Mouse (Mus musculus): ENCODE results near the gene Umad1.

The Umad1 gene

GRCm38 (mm10) chr6:8316201-8316600 lies 57.1 kb downstream of the Umad1 start:
- no peak for DNase-seq

DNA sequence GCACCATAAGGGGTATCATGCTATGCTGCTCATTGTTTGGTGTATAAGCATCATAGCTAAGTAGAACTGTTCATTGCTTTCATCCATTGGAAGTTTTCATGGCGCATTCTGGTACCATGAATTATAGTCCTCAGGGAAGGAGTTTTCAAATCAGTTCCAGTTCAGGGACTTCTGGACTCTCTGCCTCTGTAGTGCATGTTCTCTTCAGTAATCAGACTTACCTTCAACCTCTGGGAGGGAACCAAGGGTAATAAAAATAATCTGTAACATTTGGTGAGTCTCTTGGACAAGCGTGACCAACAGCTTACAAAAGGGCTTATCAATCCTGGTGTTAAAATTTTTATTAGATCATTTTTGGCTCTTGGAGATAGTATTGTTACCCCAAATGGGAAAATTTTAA lies 60.5 kb downstream of the Umad1 start:
- no peak for DNase-seq

DNA sequence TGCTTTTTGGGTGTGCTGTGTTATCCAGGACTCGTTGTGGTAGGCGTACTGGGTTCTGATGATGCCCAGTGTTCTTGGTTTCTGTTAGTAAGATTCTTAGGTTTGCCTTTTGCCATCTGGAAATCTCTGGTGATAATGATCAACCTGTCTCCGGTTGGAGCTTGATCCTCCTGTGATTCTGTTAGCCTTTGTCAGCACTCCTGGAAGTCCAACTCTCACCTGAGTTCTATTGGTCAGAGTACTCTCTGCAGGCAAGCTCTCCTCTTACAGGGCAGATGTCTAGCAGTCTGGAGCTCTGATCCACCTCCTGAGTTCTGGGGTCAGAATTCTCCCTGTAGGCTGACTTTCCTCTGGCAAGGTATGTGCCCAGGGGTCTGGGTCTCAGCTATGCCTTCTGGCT lies 72.4 kb downstream of the Umad1 start:
- peak; percentile 36 for DNase-seq

DNA sequence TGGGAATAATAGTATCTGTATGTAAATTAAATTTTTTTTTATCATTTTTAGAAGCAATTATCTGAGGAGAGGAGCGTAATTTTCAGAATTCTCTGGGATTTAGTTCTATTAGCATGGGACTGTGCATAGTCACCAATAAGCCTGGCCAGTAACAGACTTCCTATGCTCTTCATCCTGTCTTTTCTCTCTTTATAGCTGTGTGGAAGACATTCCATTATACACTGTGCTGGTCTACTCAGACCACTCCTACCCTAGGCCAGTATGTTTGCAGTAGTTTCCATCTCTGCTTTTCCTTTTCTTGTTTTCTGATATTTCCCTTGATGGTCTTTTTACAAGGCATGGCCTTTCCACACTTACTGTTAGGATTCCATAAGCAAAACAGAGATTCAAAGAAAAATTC lies 74.3 kb downstream of the Umad1 start:
- DNase-seq = no peak

DNA sequence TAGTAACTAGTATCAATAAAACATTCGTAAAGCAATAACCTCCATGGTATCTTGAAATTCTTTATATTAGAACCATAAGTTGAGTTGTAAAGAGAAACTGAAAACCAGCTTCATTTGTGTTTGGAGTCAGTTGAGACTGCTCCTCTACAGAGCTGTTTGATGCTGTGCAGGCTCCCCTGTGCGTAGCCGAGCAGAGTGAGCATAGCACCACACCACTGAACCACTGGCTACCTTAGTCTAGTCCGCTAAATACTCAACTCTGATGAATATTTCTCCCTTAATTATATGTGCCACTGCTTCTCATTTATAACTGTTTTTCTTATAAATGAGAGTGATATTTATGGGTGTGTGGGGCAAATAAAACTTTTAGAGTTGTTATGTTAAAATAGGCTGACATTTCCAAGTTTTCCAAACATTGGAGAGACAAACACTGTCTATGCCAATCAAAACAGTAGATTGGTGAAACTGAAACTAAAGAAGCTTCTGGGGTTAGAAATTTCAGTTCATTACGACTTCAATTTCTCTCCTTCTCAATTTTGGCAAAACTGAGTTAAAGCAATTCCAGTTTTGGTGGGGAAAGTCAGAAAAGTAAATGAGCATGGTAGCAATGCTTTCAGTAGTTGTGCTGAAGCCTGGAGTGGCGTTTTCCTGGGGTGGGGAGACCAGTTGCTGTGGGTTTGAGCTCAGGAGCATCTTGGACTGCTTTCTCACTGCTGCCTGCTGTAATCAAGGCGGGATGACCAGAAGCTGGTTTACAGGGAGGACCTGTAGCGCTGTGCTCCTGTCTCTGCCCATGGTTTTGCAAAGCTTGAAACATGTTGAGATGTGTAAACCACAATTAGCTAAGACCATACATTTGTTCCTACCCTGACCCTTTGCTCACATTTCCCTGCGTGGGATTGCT lies 77.7 kb downstream of the Umad1 start:
- peak; percentile 91 for DNase-seq

GRCm38 (mm10) chr6:8339453-8339852 lies 80.4 kb downstream of the Umad1 start:
- no peak for DNase-seq

DNA sequence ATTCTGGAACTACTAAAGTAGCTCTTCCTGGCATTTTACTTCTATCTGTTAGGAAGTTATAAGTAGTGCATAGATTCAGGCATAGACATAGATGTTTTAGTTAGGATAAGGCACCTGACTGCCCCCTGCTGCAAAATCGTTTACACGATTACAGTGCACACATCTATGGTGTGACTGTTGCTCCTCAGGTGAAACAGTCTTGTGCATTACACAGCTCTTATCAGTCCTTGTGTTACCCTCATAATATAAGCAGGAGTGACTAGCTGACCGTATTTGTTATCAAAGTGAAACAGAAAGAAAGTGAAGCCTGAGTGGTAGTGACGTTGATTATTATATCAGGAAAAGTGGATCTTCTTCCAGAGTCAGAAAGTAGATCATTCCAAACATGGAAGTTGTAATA lies 84.2 kb downstream of the Umad1 start:
- no peak for DNase-seq

DNA sequence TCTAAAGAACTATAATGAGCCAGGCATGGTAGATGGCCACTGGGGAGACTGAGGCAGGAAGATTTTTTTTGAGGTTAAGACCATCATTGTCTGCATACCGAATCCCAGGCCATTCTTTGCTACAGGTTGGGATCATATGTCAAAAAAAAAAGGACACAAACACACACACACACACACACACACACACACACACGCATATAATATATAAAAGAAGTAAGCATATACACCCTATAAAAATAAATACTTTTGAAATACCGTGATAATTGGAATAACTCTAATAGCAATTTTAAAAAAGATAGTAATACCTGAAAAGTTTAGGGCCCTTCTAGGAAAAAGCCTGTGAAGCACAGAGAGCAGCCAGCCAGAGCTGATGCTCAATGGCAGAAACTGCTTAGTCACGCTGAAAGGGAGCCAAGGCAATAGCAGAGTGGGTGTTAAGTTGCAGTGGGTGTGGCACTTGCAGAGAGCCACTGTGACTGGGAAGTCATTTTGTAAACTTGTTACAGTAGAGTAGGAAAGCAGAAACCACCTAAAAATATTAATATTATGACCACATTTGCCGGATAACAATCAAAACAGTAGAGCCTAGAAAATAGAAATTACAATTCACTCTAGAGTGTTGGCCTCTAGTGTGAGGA lies 86.2 kb downstream of the Umad1 start:
- DNase-seq = peak; percentile 97

GRCm38 (mm10) chr6:8347154-8347553 lies 88.1 kb downstream of the Umad1 start:
- no peak for DNase-seq

- DNase-seq = no peak
These were observed 89.3 kb downstream of the Umad1 start for GRCm38 (mm10) chr6:8348344-8348743.

DNA sequence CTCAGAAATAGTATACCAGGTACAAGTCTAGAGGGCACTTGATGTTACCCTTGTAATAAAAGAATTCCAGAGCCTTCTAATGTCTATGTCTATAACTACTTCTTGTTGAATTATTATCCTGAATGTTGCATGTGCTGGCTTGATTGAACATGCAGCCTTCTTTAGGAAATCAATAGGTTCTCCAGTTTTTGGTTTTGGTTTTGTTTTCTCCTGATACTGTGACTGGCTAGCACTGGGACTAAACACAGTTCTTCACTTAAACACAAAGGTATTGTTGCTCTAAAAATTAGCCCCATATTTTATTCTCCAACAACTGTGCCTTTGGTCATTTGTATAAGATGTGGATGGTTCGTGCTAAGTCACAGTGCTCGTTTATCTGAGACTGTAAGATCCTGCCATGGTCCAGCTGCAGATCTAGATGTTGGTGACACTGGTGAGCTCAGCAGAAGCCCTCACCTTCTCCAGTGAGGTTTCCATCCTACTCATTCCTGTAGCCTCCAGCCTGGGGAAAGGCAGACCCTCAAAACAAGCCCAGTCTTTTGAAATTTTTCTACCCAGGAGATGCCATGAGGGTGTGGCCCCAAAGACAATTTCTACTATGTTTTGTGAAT lies 90.1 kb downstream of the Umad1 start:
- DNase-seq = no peak

DNA sequence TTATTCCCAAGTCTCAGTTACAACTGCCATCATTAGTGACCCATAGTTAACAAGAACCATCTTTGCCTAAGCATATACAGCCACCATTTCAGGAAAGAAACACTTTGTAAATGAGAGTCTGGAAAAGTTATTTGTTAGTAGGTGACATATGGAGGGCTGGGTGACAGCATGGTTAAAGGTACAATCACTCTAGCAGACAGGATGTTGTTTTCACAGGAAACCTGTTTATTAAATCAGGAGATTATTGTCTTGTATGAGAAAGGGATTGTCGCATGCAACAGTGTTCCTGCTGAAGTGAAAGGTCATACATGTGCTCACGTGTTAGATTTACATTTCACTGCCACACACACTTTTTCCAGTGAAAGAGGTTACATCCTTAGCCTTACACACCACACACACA lies 92.4 kb downstream of the Umad1 start:
- DNase-seq = no peak

DNA sequence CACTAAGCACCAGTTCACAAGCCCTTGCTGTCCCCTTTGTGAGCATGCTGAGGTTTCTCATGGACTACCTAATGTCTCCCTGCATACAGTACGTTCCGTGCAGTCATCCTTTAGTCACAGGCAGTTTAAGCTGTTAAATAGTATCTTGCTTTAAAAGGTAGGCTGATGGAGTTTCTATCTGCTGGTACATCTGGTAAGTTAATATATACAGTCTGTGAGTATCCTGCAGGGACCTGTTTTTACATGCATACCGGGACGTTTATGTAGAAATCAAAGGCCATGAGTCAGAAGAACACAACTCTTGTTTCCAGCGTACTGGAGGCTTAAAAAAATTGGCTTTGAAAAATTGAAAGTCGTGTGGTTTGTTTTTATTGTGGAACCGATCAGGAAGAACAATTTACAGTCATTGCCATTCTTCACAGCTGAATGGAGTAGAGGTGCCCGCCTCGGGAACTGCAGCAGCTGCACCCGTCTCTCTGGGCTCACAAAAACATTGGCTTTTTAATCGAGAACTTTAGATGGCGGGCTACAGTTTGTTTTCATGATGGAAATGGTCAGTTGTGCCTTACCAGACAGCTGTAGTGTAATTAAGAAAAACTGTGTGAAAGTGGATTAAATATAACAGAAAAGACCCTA lies 93.6 kb downstream of the Umad1 start:
- no peak for DNase-seq

- DNase-seq = no peak
These were observed 94.4 kb downstream of the Umad1 start for GRCm38 (mm10) chr6:8353461-8353860.

DNA sequence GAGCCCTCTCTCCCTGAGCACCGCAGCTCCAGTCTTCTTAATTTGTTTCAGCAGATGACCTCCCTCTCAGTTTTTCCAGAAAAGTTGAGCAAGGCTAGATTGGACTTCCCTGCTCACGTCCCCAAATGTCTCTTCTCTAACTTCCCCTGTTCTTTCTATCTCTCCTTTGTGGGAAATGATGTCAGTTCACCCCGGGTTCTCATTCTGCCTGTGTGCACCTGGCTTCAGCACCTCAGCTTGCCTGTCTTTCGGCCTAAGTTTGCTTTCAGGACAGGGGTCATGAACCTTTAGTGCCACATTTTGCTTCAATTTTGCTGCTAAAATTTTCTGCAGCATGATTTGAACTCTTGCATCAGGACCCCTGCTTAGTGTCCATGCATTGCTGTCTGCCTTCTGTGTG lies 95.8 kb downstream of the Umad1 start:
- DNase-seq = peak; percentile 72

DNA sequence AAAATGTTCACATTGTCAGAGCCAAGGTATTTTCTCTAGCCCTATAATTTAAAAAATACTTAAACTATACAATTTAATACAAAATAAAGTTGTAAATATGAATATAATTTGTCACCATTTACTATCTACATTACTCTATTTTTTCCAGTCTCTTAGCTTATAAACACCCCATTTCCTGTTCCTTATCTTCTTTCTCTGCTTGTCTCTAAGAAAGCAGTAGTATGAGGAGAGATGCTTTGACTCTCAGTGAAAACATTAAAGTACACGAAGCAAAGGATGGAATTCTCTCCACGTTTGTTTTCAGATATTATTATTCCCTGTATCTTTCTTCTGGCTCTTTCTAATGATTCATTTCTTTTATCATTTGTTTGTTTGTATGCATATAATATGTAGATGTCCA lies 99.1 kb downstream of the Umad1 start:
- no peak for DNase-seq

DNA sequence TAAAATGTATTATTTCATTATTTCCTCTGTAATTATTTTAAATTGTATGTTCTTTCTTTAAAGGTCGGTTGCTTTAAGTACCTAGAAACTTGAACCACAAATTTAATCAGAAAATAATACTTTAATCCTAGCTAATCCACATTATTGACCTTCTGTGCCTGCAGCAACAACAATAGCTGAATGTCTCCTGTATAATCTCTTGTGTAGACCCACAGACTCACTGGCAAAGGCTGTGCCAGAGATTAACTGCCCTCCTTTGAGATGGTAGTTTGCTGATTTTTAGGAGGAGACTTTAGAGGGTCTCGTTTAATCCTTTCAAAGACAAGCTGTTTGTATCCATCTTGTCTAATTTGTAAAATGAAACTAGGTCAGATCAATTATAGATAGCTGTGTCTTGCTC lies 99.7 kb downstream of the Umad1 start:
- no peak for DNase-seq

GRCm38 (mm10) chr6:8360805-8361204 lies 101.7 kb downstream of the Umad1 start:
- DNase-seq = no peak

DNA sequence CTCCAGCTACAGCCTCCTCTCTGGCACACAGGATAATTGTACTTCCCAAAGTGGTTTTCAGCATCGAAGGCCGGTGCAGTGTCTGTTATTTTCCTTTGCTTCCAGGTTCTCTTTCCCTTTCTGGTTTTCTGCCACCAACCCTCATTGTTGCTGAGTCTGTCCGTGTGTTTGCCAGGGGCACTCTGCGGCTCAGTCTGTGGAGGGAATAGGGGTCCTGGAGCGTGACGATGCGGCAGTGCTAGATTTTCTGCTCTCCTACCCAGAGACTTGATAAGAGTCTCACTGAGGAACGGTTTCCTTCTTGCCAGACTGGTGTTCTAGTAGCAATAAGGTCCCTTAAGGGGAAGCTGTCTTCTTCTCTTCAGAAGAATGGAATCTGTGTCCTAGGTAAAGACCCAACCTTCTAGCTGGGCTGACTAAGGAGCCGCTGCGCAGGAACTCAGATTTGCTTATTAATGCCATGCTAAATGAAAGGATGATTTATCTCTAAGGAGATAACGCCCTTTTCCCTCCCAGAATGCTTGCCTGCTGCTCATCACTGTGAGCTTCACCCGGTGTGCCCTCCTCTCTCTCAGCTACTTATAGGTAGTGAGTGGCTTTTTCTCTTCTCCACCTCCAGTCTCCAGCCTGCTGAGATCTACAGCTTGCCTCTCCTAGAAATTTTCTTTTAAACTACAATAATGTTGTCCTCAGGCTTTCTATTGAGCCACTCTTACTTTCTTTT lies 105.1 kb downstream of the Umad1 start:
- DNase-seq = no peak

- DNase-seq = no peak
These were observed 105.7 kb downstream of the Umad1 start for GRCm38 (mm10) chr6:8364757-8365150.

DNA sequence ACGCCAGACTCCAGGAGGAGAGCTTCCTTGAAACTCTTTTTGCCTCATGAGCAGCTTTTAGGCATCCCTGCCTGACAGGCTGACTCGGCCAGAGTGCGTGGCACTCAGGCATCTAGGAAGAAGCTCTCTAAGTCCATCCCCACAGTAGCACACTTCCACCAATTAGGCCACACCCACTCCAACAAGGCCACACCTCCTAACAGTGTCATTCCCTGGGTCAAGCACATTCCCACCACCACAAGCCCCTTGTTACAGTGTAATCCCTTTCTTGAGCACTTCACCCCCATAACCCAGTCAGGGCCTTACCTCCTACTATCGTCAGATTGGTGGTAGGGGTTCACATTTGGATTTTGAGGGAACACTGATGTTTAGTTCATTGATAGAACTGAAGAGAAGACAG lies 108.6 kb downstream of the Umad1 start:
- DNase-seq = no peak

GRCm38 (mm10) chr6:8368198-8368864 lies 109.2 kb downstream of the Umad1 start:
- DNase-seq = no peak

All from heart, adult 11 months (tissue).